Mouse (Mus musculus) small intestine, adult 2 months (tissue): ENCODE measurements around the gene C1ql1.

Experiments used
- CTCF ChIP-seq: fragments of 200-500 bp; IDR thresholded peaks from 2 replicates; pipeline ENCODE4 v1.5.1; 2012; ENCODE audit warnings: low read depth, mild to moderate bottlenecking, control low read depth, inconsistent platforms, low read length, moderate library complexity, mixed read lengths; ENCODE audit not compliant: insufficient replicate concordance, insufficient read length; ENCODE audit errors: extremely low read depth
- POLR2A ChIP-seq: fragments of 200-500 bp; IDR thresholded peaks from 2 replicates; pipeline ENCODE4 v1.6.1; 2012; ENCODE audit warnings: low read depth, mild to moderate bottlenecking, control low read depth, inconsistent platforms, low read length, moderate library complexity

DNA sequence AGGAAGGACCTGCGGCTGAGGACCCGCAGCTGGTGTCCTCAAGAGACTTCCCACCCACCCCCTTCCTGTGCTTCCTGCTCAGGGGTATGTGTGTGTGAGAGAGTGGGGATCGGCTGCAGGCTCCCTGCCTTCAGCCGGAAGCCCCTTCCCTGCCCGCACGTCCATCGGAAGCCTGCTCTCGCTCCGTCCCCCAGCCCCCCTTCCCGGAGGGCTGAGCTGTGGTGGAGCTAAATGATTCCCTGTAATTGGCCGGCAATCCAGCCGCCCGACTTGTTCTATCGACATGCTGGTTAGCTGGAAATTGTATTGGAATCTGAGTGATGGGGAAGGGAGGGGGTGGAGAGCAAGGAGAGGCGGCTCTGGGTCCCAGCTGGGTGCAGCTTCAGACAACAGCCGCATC lies 45.2 kb upstream of the C1ql1 start:
- TF ChIP-seq CTCF: no peak
- TF ChIP-seq POLR2A: no peak
